Mouse (Mus musculus) adrenal gland, adult 18-20 months (tissue): ENCODE data around the gene Mlana. TPM values are rescaled to one million over a fixed set of nuclear protein-coding genes. Genes with fewer than 3 reads are reported as not detected.

Experiments
- DNase-seq, 2 experiments: peaks; one replicate each; pipeline ENCODE4 v3.0.0; 2021 to 2022; ENCODE audit warnings: low spot score in 2 of 2
- total RNA-seq, 2 experiments: library from RNA; stranded (reverse); gene quantifications; 1 replicate in 1 of 2; 2 replicates in 1 of 2; pipeline ENCODE4 v1.2.3; 2021

The Mlana gene
- total RNA-seq, 2 experiments from 2014 or later: not detected

DNA sequence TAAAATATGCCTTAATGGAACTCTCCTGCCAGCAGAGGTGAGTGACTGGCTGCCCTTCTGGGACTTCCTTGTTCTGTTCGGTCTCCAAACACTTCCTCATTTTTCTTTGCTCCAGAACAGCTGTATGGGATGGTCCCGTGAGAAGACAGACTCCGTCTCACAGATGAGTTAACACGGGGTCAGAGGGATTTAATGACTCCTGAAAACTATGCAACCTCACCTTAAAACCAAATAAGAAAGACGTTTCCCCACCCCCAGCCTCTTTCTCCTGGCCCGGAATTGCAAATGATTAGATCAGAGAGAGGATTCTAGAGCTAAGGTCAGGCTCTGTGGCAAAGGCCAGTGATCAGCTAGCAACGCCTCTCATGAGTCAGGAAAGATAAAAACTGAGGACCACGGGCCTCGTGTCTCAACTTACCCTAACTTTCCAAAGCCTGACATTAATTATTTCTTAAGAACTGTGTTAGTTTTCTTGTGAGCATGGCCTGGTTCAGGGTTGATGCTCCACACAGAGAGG lies 22.0 kb upstream of the Mlana start:
- DNase-seq: no peak

DNA sequence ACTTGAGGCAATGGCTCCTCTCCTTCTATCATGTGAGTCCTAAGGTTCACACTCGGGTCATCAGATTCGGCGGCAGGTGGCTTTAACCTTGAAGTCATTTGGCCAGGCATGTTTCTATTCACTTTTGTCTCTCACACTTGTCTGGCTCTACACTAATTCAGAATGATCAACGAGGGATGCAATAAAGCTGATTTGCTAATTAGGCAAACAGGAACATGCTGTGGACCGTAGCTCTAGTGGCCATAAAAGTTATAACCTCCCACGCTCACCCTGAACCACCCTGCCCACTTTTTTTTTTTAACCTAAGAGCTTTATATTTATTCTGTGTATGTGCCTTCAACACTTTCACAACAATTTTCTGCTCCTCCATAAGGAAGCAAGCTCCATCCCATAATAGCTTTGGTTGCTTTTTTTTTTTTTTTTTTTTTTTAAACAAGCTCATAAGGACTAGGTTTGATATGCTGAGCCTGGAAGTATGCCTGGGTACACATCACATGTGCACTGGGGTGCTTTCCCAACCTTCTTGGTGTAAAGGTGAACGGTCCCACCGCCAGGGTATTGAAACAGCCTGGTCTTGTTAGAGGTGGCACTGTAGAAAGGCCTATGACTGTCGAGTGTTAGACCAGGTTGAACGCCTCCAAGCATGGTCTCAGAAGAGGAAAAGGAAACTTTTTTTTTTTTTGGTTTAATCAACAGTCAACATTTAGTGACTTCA lies 21.0 kb upstream of the Mlana start:
- DNase-seq: no peak

DNA sequence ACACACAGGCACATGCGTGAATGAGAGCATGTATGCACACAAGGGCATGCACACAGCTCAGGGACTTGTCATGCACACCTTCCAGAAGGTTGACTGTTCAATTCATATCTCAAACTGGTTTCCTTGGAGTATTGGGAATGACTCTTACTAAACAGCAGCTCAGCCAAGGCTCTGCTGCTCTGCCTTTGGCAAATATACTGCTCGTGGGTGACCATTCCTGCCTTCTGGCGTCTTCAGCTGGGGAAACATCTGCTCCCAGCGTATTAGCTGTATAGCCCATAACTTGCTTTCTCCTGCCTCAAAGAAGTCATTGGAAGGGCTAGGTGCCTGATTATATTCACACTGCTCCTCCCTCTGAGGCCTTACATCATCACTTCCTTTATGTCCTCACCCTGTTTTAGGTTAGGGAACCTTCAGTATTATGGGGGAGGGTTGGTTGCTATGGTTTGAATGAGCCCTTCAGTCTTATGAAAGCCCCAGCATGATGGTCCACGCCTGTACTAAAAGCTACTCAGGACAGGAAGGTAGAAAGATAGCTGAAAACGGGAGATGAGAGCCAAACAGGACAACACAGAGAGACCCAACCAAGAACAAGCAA lies 19.3 kb upstream of the Mlana start:
- DNase-seq: no peak

DNA sequence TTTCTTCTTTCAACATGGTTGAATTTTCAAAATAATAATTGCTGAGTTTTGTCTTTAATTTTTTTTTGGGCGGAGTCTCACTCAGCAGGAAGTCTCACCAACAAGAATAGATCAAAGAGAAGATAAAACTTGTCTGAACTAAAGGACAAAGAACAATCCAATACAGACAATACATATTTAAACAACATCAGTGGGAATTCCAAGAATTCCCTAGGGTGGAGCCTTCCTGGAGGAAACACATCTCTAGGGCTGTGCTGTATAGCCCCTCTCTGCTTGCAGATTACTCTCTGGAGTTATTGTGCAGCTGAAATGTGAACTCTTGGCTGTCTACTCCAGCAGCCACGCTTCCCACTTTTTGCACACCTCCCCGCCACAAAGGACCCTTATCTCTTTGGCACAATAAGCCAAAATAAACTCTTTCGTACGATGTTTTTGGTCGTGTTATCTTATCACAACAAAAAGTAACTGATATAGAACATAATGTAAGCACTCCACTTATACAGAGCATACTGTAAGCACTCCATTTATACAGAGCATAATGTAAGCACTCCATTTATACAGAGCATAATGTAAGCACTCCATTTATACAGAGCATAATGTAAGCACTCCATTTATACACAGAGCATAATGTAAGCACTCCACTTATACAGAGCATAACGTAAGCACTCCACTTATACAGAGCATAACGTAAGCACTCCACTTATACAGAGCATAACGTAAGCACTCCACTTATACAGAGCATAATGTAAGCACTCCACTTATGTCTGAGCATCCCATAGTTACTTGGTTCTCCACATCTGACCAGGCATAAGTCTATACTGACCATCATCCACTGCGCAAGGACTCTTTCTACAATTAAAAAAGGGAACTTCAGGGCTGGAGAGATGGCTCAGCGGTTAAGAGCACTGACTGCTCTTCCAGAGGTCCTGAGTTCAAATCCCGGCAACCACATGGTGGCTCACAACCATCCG lies 17.2 kb upstream of the Mlana start:
- no peak for DNase-seq

DNA sequence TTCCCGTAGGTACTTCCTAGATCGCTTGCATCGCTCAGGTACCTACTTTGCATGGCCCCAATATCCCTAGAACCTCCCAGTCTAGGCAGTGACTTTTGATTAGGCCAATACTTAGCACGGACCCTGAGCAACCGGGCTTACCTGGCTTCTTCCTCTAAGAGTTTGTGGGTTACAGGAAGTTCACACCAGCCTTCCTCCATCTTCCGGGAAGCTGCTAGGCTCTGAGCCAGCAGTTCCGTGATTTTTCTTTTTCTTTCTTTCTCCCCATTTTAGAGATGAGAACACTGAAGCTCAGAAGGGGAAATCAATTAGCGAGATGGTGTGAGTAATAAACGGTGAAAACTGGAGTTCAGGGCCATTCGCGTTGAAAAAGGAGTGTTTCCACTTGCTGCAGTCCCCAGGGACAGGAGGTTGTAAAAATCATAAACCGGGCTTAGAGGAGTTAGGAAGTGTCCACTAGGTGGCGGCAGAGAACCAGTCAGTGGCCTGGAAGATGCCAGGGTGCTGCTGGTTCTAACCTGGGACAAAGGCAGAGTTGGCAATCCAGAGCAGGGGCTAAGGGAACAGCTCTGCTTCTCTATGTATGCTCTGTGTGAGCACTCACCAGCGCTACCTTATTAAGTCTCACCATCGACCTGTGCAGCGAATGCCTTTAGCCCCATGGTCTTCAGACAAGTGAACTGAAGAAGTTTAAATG lies 13.6 kb upstream of the Mlana start:
- peak; percentile 76 to 78 for DNase-seq

DNA sequence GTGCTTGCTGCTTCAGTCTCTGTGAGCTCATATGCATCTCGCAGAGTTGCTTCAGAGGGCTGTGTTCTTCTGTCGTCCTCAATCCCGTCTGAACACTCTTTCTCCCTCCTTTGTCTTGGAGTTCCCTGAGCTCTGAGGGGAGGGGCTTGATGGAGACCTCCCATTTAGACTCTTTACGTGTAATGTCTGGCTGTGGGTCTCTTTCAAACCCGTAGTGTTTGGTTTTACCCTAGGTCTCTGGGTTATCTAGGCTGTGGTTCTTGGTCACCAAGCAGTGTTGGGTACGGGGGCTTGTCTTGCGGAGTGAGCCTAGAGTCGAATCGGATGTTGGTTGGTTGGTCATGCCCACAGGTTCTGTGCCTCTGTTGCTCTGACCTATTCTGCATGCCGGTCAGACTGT lies 2.6 kb upstream of the Mlana start:
- no peak for DNase-seq

DNA sequence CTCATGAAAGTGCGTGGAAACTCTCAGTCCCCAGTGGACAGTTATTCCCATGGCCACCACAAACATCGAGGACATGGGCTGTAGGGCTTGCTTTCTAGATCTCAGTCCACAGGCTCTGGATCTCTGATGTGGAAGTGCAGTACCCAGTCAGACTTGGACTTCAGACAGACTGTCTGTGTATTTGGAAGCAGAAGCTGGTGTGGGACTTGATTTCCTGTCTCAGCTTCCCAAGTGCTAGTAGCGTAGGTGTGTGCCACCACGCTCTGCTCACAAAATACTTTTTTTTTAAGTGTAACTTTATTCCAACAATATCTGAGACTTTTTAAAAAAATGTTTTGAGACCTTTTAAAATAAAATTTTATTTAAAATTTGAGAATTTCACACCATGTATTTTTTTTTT lies 1.3 kb upstream of the Mlana start:
- DNase-seq: no peak

DNA sequence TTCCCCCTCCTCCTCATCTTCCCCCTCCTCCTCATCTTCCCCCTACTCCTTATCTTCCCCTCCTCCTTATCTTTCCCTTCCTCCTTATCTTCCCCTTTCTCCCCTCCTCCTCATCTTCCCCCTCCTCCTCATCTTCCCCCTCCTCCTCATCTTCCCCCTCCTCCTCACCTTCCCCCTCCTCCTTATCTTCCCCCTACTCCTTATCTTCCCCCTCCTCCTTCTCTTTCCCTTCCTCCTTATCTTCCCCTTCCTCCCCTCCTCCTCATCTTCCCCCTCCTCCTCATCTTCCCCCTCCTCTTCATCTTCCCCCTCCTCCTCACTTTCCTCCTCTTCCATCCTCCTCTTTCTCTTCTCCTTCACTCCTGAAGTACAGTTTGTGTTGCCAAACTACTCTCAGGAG lies 784 bp upstream of the Mlana start:
- no peak for DNase-seq

DNA sequence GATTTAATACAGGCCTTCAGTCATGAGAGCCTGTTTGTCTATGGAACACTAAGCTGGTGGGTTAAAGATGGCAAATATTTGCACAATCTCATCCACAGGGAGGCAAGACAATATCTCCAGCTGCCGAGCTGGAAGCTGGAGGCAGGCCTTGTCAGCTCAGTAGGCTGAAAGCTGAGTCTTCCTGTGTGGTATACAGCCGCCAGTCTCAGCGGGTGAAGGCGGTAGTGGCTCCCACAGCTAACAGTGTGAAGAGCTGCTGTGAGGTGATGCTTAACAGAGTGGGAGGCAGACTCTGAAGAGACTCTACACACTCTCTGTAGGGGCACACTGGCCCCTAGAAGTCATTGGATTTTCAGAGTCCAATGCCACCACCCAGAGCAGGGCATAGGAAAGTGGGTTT lies 4.1 kb downstream of the Mlana start:
- no peak for DNase-seq

DNA sequence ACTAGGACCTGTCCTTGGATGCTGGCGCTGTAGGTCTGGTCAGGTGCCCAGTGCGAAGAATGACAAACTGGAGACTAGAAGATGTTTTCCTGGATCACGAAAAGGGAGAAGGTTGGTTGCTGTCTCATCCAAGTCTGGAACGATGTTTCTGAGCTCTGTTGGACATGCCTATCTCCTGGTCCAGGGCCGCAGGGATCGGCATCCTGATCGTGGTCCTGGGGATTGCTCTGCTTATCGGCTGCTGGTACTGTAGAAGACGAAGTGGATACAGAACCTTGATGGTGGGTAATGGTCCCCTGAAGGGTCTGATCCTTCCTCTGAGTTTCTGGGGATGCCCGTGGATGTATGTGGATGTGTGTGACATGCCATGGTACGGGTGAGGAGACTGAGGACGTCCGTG lies 6.8 kb downstream of the Mlana start:
- no peak for DNase-seq

DNA sequence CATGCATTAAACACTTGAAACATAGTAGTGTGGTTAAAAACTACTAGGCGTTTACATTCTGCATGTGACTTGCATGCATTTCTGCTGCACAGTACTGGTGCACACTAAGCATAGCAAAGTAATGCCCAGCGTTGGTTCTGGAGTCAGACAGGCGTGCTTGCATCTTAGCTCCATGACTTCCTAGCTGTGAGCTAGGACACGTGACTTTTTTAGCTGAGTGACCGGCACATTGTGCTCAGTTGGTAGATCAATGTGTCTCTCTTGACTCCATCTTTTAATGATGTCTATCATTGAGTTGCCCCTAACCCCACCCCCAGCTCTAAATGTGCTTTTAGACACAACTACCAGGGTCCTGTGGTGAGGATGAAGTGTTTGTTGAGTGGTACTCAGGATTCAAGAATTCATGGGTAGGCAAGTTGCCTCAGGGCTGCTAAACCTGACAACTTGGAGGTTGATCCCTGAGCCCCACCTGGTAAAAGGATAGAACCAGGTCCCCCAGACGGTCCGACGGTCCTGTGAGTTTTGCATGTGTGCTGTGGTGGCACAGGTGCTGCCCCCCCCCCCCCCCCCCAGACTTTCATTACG lies 9.8 kb downstream of the Mlana start:
- DNase-seq: no peak

DNA sequence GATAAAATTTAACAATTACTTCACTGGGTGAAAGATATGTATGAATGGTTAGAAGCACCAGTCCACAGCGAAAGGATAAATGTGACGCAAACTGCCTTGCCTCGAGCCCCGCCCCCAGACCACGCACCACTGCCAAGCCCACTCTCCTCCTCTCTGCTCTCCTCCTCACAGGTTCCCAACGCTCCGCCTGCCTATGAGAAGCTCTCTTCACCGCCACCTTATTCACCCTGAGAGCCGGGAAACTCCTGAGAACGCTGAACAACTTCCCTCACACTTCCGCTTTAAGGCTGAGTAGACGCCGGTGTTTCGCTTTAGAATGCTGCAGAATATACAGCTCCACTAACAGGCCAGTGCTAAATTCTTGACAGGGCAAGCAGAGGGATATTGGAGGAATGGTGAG lies 10.4 kb downstream of the Mlana start:
- DNase-seq: no peak

DNA sequence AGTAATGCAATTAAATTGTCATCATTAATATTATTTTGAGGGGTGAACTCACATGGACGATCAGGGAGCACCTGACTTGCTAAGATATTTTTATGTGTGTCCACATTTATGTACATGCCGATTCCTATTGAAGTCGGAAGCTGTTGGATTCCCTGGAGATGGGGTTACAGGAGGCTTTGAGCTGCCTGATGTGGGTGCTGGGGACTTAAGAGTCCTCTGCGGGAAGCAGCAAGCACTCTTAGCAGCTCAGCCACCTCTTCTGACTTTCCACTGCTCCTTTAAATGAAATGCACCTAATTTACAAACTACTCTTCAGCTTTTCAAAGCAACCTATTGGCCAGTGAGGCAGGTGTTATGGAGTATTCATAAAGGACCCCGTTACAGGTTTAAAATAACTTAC lies 10.8 kb downstream of the Mlana start:
- no peak for DNase-seq

DNA sequence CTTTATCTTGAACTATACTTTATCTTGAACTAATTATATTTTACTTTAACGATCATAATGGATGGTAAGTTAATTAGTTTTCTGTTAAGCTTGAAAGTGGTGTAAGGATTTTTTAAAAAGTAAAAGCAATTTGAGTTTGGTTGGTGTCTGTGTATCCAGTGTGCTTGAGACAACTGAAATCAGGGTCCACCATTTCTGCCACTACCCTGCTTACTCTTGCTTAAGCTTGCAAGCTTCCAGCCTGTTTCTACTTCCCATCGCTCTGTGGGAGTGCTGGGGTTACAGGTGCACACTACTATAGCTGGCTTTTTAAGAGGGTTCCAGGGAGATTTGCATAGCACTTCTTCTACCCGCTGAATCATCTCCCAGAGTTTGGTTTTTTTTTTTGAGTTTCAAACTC lies 11.8 kb downstream of the Mlana start:
- no peak for DNase-seq

DNA sequence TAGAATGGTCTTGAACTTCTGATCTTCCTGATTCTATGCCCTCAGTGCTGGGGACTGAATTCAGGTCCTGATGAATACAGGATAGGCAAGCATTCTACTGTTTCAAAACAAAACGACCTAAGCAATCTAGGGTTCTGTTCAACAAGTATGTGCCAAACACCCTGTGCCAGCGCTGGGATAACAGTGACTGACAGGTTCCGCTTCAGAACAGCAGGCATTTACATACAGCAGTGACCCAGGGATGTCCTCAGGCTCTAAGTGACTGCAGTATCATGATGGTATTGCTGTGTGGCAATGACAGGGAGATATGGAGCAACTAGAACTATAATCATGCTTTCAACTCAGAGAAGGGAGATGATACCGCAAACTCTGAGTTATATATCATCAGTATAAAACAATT lies 15.8 kb downstream of the Mlana start:
- DNase-seq: no peak

DNA sequence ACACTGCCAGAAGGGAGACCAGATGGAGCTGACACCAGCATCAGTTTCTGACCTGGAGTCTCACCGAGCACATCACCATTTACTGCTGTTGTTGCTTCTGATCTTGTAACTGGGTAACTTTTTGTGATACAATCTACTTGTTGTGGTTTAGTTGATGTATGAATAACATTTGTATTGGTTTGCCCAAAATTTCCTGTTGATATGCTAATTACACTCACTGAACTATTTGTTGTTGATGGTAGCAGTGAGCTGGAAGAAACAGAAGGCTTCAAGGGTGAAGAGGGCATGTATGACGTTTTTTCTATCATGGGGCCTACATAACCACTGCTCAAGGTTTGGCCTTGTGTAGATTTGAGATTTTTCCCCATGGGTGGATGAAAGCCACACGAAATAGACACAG lies 20.2 kb downstream of the Mlana start:
- DNase-seq: no peak

DNA sequence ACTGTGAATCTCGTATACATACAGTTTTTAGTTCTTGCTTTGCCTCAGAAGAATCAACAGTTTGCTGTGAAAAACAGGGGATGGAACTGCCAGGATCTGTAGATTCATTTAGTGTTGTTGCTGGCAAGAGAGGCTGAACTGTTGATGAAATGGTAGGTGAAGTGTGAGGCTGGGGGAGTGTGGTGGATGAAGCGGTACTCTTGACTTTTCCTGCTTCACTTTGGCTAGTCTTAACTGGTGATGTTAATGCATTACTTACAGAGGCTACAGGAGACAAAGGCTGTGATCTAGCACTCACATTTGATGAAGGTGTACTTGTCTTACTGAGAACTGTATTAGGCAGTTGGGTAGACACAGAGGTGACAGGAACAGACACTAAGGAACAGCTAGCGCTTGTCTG lies 20.9 kb downstream of the Mlana start:
- DNase-seq: no peak

DNA sequence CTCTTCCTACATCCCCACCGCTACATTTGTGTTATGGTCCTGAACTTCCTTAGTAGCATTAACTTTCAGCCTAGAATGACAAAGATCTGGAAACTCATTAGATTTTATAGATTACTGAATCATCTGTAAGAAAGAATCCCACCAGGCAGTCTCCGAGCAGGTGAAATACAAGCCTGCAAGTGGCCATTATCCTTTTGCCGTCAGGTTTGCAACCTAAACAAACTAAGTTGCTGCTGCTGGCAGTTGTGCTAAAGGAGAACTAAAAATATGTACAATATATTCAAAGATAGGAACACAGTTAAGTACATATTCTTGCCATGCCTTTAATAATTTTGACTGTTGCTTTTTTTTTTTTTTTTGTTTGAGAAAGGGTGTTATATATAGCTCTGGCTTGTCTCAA lies 37.8 kb downstream of the Mlana start:
- DNase-seq: no peak

DNA sequence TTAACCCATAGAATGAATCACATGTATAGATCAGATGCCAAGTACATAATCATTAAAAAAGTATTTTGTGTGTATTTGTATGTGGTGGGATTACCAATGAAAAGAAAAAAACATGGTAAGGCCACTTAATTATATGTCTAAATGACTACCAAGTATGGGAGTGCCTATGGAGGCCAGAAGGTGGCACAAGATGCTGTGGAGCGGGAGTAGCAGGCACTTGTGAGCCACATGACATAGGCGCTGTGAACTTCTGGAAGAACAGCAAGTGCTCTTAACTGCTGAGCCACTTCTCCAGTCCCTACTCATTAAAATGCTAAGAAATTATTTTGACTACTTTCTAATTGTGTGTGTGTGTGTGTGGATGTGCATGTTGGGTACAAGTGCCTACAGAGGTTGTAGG lies 42.0 kb downstream of the Mlana start:
- no peak for DNase-seq

DNA sequence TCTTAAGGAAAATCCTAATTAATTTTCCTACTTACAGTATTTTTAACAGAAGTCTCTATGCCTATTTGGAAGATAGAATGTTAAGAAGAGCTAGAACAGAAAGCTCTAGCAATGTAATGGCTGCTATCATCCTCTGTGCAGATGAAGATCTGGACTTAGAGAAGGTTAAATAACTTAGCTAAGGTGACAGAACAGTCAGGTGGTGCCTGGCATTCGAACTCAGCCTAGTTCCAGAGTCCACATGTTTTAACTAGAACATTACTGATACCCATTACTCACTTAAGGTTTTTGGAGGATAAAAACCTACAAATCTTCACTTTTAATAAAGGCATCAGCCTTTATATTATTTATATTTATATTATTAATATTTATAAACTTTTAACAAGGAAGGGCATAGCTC lies 43.0 kb downstream of the Mlana start:
- no peak for DNase-seq

DNA sequence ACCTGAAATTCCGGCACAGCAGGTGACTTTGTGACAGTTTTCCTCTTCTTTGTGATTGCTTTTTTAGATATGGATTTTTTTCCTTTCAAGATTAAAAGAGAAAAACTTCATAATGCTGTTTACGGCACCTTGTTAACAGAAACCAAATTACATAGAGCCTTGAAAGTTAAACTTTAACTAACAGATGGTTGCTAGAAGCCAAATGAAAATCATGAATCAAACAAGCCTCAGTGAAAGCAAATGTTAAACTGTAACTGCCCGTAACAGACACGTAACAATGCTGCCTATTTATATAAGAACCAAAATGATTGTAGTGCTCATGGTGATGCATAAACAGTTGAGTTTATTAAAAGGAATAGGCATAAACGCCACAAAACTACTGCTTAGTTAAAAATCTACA lies 45.9 kb downstream of the Mlana start:
- no peak for DNase-seq
